Mouse (Mus musculus) 3134 (cell line): ENCODE data around the gene Met.

Experiments
- DNase-seq: peaks from one replicate; pipeline ENCODE4 v3.0.0-alpha.2; 2011; ENCODE audit warnings: low spot score; ENCODE audit not compliant: insufficient read length; ENCODE audit errors: extremely low read depth

Gene Met

DNA sequence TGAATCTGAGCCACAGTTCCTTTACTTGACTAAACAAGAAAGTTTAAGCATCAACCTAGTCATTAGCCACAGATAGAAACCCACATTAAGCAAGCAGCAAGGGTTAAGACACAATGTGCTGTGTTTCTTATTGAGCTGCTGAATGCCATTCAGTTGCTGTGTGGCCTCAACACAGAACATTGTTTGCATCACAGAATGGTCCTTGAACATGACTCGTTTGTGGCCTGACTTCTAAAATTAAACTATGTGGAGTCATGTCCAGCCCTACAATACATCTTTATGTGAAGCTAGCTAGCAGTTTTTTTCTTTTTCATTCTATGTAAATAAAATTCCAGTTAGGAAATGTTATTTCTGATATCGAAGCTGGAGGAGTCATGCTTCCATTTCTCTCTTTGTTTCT lies 27.2 kb downstream of the Met start:
- DNase-seq = no peak

GRCm38 (mm10) chr6:17491502-17491901 lies 27.9 kb downstream of the Met start:
- no peak for DNase-seq

DNA sequence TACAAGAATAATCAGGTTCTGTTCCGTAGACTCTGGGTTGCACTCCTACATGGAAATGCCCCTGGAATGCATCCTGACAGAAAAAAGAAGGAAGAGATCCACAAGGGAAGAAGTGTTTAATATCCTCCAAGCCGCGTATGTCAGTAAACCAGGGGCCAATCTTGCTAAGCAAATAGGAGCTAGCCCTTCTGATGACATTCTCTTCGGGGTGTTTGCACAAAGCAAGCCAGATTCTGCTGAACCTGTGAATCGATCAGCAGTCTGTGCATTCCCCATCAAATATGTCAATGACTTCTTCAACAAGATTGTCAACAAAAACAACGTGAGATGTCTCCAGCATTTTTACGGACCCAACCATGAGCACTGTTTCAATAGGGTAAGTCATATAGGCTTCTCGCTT lies 28.5 kb downstream of the Met start:
- no peak for DNase-seq

GRCm38 (mm10) chr6:17495413-17495812 lies 31.8 kb downstream of the Met start:
- peak; percentile 34 for DNase-seq

DNA sequence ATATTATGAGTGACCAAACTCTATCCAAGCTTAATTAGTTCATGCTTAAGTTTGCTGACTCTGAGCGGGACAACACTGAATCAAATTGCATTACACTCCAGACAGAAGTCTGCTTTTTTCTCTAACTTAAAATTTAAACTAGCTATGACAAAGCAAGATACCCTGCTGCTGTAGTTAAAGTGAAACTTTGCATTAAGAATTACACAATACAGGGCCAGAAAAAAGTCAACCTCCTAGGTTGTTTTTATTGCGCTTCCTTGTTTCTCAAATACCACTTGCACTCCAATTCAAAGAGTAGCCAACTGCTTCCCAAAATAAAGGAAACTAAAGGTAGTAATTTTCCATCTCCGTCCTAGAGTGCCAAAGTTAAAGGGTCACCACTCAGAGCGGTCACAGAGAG lies 33.8 kb downstream of the Met start:
- no peak for DNase-seq

DNA sequence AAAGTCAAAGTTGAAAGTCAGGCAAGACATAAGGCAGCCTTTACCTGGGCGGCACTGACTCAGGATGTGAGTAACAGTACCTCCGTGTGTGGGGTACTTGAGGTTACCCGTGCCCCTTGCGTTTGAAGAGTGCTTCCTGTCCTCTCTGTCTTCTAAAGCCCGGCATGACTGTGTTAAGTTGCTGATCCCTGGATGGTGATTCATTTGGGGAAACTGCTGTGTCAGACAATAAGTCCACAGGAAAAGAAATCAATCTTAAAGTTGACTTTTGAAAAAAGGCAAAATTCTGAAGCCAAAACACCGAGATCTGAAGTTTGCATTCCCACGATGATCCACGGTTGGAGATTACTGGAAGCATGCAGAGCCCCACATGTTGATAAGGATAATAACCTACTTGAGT lies 35.2 kb downstream of the Met start:
- DNase-seq = no peak

- peak; percentile 42 for DNase-seq
These were observed 37.8 kb downstream of the Met start for GRCm38 (mm10) chr6:17501440-17501839.

GRCm38 (mm10) chr6:17502311-17502710 lies 38.7 kb downstream of the Met start:
- DNase-seq = no peak

GRCm38 (mm10) chr6:17503724-17504123 lies 40.1 kb downstream of the Met start:
- no peak for DNase-seq

DNA sequence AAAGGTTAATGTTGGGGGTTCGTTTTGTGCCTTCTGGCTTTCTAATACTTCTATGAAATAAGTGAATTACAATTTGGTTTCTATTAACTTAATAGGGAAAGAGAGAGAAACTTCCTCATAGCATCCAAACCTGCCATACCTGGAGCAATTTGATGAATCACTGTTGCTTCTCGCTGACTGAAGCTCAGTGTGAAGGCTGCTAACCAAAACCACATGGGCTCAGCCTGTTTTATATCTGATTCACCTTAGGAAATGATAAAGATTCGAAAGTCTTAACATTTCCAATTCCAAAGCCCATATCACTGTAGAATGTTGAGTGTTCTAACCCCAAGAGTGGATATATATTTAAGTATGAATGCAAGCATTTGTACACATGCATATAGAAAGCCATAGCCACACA lies 41.9 kb downstream of the Met start:
- no peak for DNase-seq

DNA sequence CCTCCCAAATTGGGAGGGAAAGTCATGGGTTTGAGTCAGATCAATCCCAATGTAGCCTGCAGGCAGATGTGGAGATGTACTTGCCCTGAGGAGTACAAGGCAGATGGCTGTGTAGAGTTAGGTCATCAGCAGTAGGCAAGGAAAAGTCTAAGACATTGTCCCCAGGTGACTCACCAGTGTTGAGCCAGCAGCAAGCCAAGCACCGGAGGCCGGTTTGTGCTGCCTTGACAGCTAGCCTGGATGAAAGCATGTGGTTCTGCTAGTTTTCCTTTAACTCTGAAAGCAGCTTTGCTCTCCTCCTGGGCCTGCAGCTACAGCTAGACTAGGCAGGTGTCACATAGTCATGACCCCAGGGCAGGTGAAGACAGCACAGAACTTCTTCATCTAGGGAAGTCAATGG lies 43.2 kb downstream of the Met start:
- DNase-seq = peak; percentile 74

DNA sequence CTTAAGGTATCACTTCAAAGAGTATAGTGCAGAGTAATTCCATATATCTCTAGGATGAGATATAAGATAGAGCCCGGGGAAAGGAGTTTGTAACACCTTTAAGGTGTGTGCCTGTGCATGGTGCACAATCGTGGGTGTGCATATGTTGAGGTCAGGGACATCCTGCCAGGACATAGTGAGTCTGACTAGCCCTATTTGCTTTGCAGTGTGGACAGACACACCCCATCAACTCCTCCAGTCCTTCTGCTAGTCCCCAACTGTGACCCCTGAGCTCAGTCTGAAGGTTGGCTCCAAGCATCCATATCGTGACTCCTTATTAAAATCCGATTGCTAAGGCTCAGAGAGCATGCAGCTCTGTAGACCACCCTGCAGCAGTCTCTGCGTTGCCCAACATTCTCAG lies 44.6 kb downstream of the Met start:
- no peak for DNase-seq

DNA sequence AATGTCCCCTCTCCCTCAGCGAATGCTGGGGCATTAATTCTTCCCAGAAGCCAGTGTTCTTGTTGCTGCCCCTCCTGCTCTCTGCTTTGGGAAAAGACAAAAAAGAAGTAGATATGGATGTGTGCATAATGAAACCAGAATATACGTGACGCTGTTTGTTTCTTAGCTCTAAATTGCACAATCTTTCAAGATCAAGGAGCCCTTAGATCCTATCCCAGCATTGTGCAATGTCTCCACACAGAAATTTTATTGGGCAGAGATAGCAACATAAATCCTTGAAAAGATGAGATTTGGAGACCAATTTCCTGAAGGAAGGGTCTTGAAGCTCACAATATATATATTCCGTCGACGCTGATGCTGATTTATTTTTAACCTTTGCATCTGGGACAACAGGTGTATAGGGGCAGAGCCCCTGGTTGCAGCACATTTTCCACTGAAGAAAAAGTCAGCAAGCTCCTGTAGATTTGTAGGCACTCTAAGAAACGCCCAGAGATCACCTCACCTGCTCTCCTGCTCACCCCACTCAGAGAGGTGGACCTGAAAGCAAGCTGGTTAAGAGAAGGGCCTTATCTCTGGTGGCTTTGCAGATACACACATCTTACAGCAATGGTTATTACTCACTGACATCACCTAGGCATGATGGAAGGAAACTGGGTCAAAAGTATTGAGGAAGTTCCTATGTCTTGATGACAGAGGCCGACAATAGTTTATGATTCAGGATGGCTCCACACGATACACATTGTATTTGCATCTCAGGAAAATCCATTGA lies 45.2 kb downstream of the Met start:
- DNase-seq = no peak

GRCm38 (mm10) chr6:17513381-17513780 lies 49.8 kb downstream of the Met start:
- DNase-seq = no peak

DNA sequence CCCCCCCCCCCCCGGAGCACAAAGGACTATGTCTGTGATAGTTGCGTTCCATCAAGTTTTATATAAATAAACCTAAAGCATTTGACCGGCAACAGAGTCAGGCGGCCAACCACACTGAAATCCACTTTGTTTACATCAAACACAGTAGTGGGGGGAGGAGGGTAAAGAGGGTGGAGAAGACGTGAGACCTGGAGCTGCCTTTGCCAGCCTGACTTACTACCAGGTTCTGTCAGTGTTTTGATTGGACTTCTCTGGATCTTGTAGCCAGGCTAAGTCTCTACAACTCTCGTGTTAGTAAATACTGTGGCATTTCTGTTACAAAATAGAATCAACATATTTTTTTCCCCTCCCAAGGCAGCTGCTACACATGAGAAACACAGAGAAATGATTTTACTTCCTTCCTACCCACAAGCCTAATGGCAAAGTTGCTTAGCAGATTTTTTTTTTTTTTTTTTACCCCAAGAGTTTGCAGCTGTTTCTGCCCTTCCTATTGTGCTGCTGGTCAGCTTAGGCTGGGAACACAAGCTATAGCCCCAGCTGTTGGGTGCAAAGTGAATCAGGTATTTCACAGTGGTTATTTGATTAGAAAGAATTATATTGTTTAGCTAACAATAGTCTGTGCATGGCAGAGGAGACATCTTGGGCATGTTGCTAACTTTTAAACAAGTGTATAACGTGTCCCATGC lies 52.3 kb downstream of the Met start:
- no peak for DNase-seq

DNA sequence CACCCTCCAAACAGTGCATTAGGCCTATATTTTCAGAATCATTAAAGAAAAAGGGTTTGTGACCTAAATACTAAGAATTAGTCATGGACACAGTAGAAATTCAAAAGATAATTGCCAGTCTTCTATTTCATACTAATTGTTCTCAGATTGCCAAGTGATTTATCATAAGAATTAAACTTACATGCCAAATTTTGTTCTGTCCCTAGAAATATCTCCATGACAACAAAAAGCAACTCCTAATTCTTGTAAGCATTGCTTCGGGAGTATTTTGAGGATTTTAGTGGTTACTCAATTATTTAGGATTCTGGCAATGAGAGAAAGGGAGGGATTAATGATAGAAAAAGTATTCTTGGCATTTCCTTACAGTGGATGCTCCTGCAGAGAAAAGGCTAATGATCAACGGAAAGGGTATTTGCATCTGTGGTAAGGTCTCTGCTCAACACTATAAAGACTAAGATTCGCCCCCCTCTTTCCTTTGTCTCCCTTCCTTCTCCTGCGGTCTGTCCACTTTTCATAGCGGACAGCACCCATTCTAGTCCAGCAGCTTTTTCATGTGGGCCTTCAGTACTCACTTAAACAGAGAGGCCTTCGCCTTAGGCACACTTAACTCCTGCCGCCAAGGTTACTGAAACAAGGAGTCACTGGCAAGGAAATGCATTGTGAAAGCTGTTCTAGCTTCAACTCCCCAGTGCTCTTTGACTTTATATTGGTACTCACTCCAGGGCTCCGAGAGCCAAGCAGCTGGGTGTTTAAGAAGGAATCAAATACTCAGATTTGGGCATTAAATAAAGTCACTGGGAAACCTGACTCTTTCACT lies 58.5 kb downstream of the Met start:
- no peak for DNase-seq

GRCm38 (mm10) chr6:17522917-17523316 lies 59.3 kb downstream of the Met start:
- DNase-seq = no peak

- no peak for DNase-seq
These were observed 66.1 kb downstream of the Met start for GRCm38 (mm10) chr6:17529490-17530269.

DNA sequence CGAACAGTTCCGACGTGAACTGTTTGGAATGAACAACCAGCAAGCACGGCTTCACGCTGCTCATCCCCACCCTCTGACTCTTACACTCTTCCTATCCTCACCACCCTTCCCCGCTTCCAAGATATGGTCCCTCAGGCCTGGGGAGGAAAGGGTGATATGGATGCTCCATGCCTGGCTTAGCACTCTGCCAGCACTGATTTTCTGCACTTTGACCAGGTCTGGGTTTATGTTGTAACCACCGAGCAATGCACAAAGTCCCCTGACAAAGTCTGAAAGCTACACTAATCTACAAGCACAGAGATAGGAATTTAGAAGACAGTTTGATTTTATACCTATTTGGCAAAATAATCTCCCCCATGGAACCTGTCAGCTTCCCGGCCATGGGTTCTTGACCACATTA lies 78.0 kb downstream of the Met start:
- no peak for DNase-seq

DNA sequence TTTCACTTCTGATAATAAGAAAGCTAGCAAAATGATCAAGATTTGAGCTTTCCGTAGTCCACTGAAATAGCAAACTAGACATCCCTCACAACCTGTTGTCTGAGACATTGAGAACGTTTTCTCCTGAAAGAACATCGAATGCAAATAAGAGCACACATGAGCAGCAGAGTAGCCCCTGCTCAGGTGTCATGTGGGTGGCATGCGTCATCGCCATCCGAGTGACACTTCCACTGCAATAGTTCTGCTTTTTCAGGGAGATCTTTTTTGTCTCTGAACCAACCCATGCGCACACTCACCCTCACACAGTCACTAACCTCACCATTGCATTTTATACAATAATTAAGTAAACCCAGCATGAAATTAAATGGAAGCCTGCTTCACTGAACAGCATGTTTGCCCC lies 78.8 kb downstream of the Met start:
- no peak for DNase-seq

DNA sequence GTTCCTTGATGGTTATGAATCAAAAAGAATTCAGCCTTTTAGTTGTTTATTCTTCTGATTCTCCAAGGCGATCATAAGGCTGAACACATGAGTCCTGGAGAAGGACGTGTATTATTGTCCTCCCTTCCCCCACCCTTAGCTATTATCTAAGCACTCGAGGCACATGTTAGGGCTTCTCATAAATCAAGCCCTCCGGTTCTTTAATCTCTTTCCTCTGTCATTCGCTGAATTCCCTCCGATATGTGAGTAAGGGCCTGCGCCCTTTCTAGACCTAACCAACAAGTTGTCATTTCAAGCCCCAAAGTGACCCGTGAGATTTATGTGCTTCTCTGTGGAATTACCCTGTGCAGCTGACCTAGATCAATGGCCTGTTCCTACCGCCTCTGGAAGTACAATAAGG lies 81.9 kb downstream of the Met start:
- no peak for DNase-seq
